Mouse (Mus musculus) forebrain, embryonic 14.5 days (tissue): ENCODE data around the gene Zfyve9. TPM values are rescaled to one million over a fixed set of nuclear protein-coding genes. Genes with fewer than 3 reads are reported as not detected.

ENCODE experiments used
- ATAC-seq: fragments of 200-750 bp; cut with Nextera tagmentation; 2 replicates; pipeline ENCODE4 v1.8.0; 2017; ENCODE audit warnings: mild to moderate bottlenecking, moderate library complexity
- DNase-seq: peaks from one replicate; pipeline ENCODE4 v3.0.0-alpha.2; 2015; ENCODE audit warnings: low spot score
- H3K27ac ChIP-seq: fragments of 300-500 bp; sonication (generic); 2 replicates; pipeline ENCODE4 v1.5.1; 2014; ENCODE audit warnings: low read depth, mild to moderate bottlenecking, control low read depth, low read length, moderate library complexity
- H3K27me3 ChIP-seq: fragments of 300-500 bp; sonication (generic); replicated peaks from 2 replicates; pipeline ENCODE4 v1.6.1; 2014; ENCODE audit warnings: low read length, control low read depth, mixed read lengths; ENCODE audit not compliant: control insufficient read depth, insufficient read depth
- H3K36me3 ChIP-seq: fragments of 300-500 bp; sonication (generic); 2 replicates; pipeline ENCODE4 v1.6.1; 2014; ENCODE audit warnings: low read length, control low read depth; ENCODE audit not compliant: control insufficient read depth, insufficient read depth
- H3K4me1 ChIP-seq: fragments of 300-500 bp; sonication (generic); 2 replicates; pipeline ENCODE4 v1.6.1; 2014; ENCODE audit warnings: antibody characterized with exemption, low read length, control low read depth; ENCODE audit not compliant: control insufficient read depth, insufficient read depth
- H3K4me2 ChIP-seq: fragments of 300-500 bp; sonication (generic); 2 replicates; pipeline ENCODE4 v1.6.1; 2014; ENCODE audit warnings: mild to moderate bottlenecking, control low read depth, low read length
- H3K4me3 ChIP-seq: fragments of 300-500 bp; sonication (generic); 2 replicates; pipeline ENCODE4 v1.5.1; 2014; ENCODE audit warnings: low read depth, low read length, control low read depth
- H3K9ac ChIP-seq: fragments of 300-500 bp; sonication (generic); 2 replicates; pipeline ENCODE4 v1.6.1; 2014; ENCODE audit warnings: mild to moderate bottlenecking, low read length, control low read depth, moderate library complexity
- H3K9me3 ChIP-seq: fragments of 300-500 bp; sonication (generic); replicated peaks from 2 replicates; pipeline ENCODE4 v1.6.1; 2016; ENCODE audit warnings: low read length, control low read depth, mixed read lengths; ENCODE audit not compliant: control insufficient read depth
- WGBS: fragments of 180-500 bp; shearing (Covaris S2); extraction: QIAGEN DNeasy Blood & Tissue Kit; methylation state at CpG from one replicate; pipeline ENCODE4 v1.1.7; 2014; 5-methylcytosine and 5-hydroxymethylcytosine counted together
- polyA plus RNA-seq: library from polyadenylated mRNA; unstranded; fragments of >200 nt; fragmentation: Nextera tagmentation; extraction: Ambion mirVana; gene quantifications from 2 replicates; pipeline ENCODE4 v1.2.1, GENCODE M21; 2014

The Zfyve9 gene
- polyA plus RNA-seq, 1 experiment from 2014 or later = 4.9 TPM

DNA sequence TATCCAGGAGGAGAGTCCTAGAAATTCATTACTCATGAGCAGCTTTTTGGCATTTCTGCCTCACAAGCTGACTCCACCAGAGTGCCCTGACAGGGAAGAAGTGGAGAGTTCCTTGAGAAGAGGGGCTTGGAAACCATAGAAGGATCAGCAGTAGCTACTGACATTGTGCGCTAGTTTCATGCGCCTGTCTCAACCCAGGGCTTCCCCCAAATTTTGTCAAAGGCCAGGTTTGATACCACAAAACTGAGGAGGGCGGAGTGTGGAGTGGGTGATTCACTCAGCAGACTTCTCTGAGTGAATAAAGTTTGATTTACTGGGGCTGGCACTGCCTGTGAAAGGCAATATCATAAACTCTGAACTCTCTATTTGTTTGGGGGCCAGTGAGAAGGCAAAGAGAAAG, 171.9 kb downstream of the Zfyve9 start:
- Histone ChIP-seq H3K9ac (no peak overlapping the region), H3K4me3 (no peak overlapping the region), H3K4me1 (no peaks in the 10 kb centered on the region), H3K27ac (no peak overlapping the region), H3K9me3 (no peaks in the 10 kb centered on the region), H3K36me3 (peaks cover 21% of the 10 kb centered on the region; the same call in 1 of the 2 replicates), H3K27me3 (no peaks in the 10 kb centered on the region), H3K4me2 (no peak overlapping the region)
- 93% methylated on average over 3 of the region's 3 CpGs for WGBS
- ATAC-seq (no peak), DNase-seq (no peak)

- no peak overlapping the region for H3K4me3 ChIP-seq
Measured at GRCm38 (mm10) chr4:108601870-108602269, 178.7 kb downstream of the Zfyve9 start.

DNA sequence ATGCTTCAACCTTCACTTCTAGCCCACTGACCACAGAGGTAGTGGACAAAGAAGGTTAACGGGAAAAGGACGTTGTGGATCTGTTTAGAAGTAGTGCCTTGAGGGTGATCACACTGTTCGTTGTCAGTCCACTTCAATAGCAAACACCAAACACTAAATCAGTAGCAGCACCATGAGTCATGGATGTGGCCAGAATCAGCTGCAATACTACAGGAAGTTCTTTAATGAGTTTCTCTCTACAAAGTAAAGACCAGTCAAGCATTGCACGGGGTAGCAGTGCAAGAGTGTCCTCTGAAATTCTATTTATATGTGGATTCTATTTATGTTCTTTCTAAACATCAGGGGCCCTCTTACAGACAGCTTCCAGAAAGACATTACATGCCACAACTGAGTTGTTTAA, 182.3 kb downstream of the Zfyve9 start:
- H3K4me1 ChIP-seq = no peaks in the 10 kb centered on the region
- no peak overlapping the region for H3K9ac ChIP-seq
- peaks cover 10% of the 10 kb centered on the region; the same call in 1 of the 2 replicates for H3K36me3 ChIP-seq
- 89% methylated on average over 4 of the region's 4 CpGs for WGBS
- no peak overlapping the region for H3K4me2 ChIP-seq
- no peak overlapping the region for H3K4me3 ChIP-seq
- H3K9me3 ChIP-seq = no peaks in the 10 kb centered on the region
- DNase-seq = no peak
- ATAC-seq = no peak
- H3K27me3 ChIP-seq = no peaks in the 10 kb centered on the region
- no peak overlapping the region for H3K27ac ChIP-seq

More at GRCm38 (mm10) chr4:108601870-108602269, 178.7 kb downstream of the Zfyve9 start:
- ATAC-seq (no peak), DNase-seq (no peak)
- Histone ChIP-seq H3K36me3 (peaks cover 30% of the 10 kb centered on the region; the same call in 1 of the 2 replicates), H3K9me3 (no peaks in the 10 kb centered on the region), H3K4me1 (no peaks in the 10 kb centered on the region), H3K4me2 (no peak overlapping the region), H3K27me3 (no peaks in the 10 kb centered on the region), H3K9ac (no peak overlapping the region), H3K27ac (no peak overlapping the region)
- 94% methylated on average over 7 of the region's 7 CpGs for WGBS

DNA sequence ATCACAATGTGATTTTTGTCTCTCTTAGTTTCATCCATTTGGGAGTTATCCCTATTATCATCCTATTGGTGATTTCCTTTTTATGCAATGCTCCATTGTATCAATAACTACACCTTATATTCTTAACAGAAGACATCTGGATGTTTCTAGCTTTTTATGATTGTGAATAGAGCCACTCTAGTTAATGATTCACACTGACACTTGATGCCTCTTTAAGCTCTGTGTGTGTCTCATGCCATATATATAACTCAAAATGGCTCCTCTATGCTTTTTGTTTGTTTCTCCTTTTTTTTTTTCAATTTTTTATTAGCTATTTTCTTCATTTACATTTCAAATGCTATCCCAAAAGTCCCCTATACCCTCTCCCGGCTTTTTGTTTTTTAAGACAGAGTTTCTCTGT, 184.8 kb downstream of the Zfyve9 start:
- 91% methylated on average over 1 of the region's 1 CpGs for WGBS
- ATAC-seq (no peak), DNase-seq (no peak)
- H3K9me3 ChIP-seq = no peaks in the 10 kb centered on the region
- no peak overlapping the region for H3K27ac ChIP-seq
- H3K9ac ChIP-seq = no peak overlapping the region
- H3K4me2 ChIP-seq = no peak overlapping the region
- H3K4me3 ChIP-seq = no peak overlapping the region
- H3K27me3 ChIP-seq = no peaks in the 10 kb centered on the region
- H3K4me1 ChIP-seq = no peaks in the 10 kb centered on the region
- peaks cover 10% of the 10 kb centered on the region; the same call in 1 of the 2 replicates for H3K36me3 ChIP-seq

DNA sequence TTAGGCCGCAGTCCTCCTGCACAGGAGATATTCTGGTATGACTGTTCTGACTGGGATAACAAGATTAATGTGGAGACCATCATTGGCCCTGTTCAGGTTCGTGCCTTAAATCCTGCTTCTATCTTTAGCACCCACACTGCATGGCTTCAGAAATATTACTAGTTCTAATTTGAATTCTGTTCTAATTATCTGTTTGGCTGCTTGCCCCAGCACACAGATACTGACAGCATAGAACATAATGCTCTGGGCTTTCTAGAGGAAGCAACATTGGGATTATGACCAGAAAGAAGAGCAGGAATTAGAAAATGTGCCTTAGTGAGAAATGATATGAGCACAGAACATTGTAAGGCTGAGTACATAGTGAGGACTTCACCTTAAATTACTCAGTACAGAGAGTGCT, 187.2 kb downstream of the Zfyve9 start:
- 95% methylated on average over 2 of the region's 2 CpGs for WGBS

More for the DNA sequence above, 187.2 kb downstream of the Zfyve9 start:
- ATAC-seq (no peak), DNase-seq (no peak)
- Histone ChIP-seq H3K4me2 (no peak overlapping the region), H3K9ac (no peak overlapping the region), H3K27me3 (no peaks in the 10 kb centered on the region), H3K36me3 (0 out of 2 replicates have a peak, but pooled peaks cover 7% of the 10 kb centered on the region), H3K4me1 (no peaks in the 10 kb centered on the region), H3K27ac (no peak overlapping the region), H3K4me3 (no peak overlapping the region), H3K9me3 (no peaks in the 10 kb centered on the region)

Other genes with a start within 250 kb of the Zfyve9 start
- 97.5 and 110 TPM in 2 replicates for gene Prpf38a, start 201.5 kb downstream of the Zfyve9 start, polyA plus RNA-seq
- gene Orc1, start 201.4 kb downstream of the Zfyve9 start, polyA plus RNA-seq = 3.3 and 3.4 TPM in 2 replicates
- 16.5 and 17.3 TPM in 2 replicates for gene Cc2d1b, start 160.9 kb downstream of the Zfyve9 start, polyA plus RNA-seq
- gene 3110021N24Rik, start 61.1 kb downstream of the Zfyve9 start, polyA plus RNA-seq = 1.2 and 1.3 TPM in 2 replicates
- gene Btf3l4, start 52.8 kb upstream of the Zfyve9 start, polyA plus RNA-seq = 257 and 287 TPM in 2 replicates
- 92.3 and 94.3 TPM in 2 replicates for gene Txndc12, start 53.8 kb upstream of the Zfyve9 start, polyA plus RNA-seq
- gene Kti12, start 67.0 kb upstream of the Zfyve9 start, polyA plus RNA-seq = 32.6 and 35.4 TPM in 2 replicates
- 0.86 and 2.3 TPM in 2 replicates for gene A730015C16Rik, start 67.8 kb upstream of the Zfyve9 start, polyA plus RNA-seq
- 79.7 and 87.4 TPM in 2 replicates for gene Rab3b, start 98.3 kb upstream of the Zfyve9 start, polyA plus RNA-seq
- gene Nrd1, start 219.9 kb upstream of the Zfyve9 start, polyA plus RNA-seq = 45.6 and 49.8 TPM in 2 replicates